Mouse (Mus musculus): ENCODE results near the gene Tbc1d8.

DNA sequence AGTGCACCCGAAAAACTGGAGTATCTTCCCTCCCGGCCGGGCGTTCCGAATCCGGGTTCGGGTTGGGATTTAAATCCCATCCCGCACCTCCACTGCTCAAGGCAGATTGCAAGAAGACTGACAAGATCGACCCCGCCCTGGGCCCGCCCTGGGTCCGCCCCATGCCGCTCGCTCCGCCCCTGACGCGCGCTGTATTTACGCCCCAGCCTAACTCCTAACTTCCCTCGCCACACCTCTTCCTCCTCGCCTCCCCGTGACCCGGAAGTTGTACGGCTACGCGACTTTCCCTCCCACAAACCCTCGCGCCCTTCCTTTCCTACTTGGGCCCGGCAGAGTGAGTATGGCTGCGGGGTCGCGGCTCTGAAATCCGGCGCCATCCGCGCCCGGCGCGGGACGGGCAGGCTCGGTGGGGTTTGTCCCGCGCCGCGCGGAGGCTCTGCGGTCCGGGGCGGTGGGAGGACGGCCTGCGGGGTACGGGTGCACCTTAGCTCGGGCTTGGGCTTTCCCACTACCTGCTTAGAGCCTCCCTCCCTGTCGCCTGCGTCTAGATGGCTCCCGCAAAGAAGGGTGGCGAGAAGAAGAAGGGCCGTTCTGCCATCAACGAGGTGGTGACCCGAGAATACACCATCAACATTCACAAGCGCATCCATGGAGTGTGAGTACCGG, 110.8 kb downstream of the Tbc1d8 start, which contains the start of gene Rpl31:
- TF ChIP-seq TCF12 (IDR thresholded peaks at IDR 0.05; ENCODE audit: insufficient read depth, poor library complexity, severe bottlenecking) (no peak), POLR2A (IDR thresholded peaks at IDR 0.05; ENCODE audit: insufficient read length, low read depth) (peak; percentile 65), CEBPB (IDR thresholded peaks at IDR 0.05; ENCODE audit: insufficient read depth, poor library complexity, severe bottlenecking) (no peak), MAX (IDR thresholded peaks at IDR 0.05; ENCODE audit: low read depth) (no peak), USF1 (IDR thresholded peaks at IDR 0.05; ENCODE audit: low read depth) (peak; percentile 56), E2F4 (IDR thresholded peaks at IDR 0.05; ENCODE audit: insufficient read depth) (no peak), REST (IDR thresholded peaks at IDR 0.05; ENCODE audit: insufficient read depth, insufficient read length) (no peak)

All from myocyte (in vitro differentiated cells).